Mouse (Mus musculus) retina, postnatal 1 day (tissue): ENCODE measurements at regions not wholly inside any gene's neighbourhood (a gene's known extent, or its start where the extent isn't known, plus 50 kb on each side); places are given as distances from the start of the nearest gene placed in this dataset.

Experiments used
- DNase-seq: peaks from one replicate; pipeline ENCODE4 v3.0.0-alpha.2; 2012

GRCm38 (mm10) chr19:15203039-15203438 is 605.2 kb upstream of the Tle4 start:
- DNase-seq: no peak

- peak; percentile 77 for DNase-seq
Measured at GRCm38 (mm10) chr19:15201262-15201661, 603.4 kb upstream of the Tle4 start.

GRCm38 (mm10) chr19:15200792-15201191 is 602.9 kb upstream of the Tle4 start:
- no peak for DNase-seq

GRCm38 (mm10) chr19:15200361-15200760 is 602.5 kb upstream of the Tle4 start:
- peak; percentile 47 for DNase-seq

GRCm38 (mm10) chr19:15199692-15200091 is 601.8 kb upstream of the Tle4 start:
- no peak for DNase-seq

GRCm38 (mm10) chr19:15175221-15175620 is 577.4 kb upstream of the Tle4 start:
- DNase-seq: no peak

GRCm38 (mm10) chr19:15173301-15173700 is 575.5 kb upstream of the Tle4 start:
- no peak for DNase-seq

GRCm38 (mm10) chr19:15167184-15167583 is 569.3 kb upstream of the Tle4 start:
- DNase-seq: no peak

- no peak for DNase-seq
Measured at GRCm38 (mm10) chr19:15160641-15161040, 562.8 kb upstream of the Tle4 start.

- no peak for DNase-seq
Measured at GRCm38 (mm10) chr19:15158653-15159052, 560.8 kb upstream of the Tle4 start.

GRCm38 (mm10) chr19:15158177-15158576 is 560.3 kb upstream of the Tle4 start:
- DNase-seq: no peak

- no peak for DNase-seq
Measured at GRCm38 (mm10) chr19:15154693-15155092, 556.8 kb upstream of the Tle4 start.

- DNase-seq: no peak
Measured at GRCm38 (mm10) chr19:15146325-15146724, 548.5 kb upstream of the Tle4 start.

- no peak for DNase-seq
Measured at GRCm38 (mm10) chr19:15127122-15127521, 529.3 kb upstream of the Tle4 start.

GRCm38 (mm10) chr19:15108441-15109026 is 510.7 kb upstream of the Tle4 start:
- DNase-seq: peak; percentile 61

- no peak for DNase-seq
Measured at GRCm38 (mm10) chr19:15095054-15095453, 497.2 kb upstream of the Tle4 start.

GRCm38 (mm10) chr19:15093534-15093933 is 495.7 kb upstream of the Tle4 start:
- no peak for DNase-seq

- no peak for DNase-seq
Measured at GRCm38 (mm10) chr19:15080638-15081037, 482.8 kb upstream of the Tle4 start.

GRCm38 (mm10) chr19:15057801-15058200 is 459.9 kb upstream of the Tle4 start:
- no peak for DNase-seq

GRCm38 (mm10) chr19:15053582-15054141 is 455.8 kb upstream of the Tle4 start:
- DNase-seq: no peak

- peak; percentile 65 for DNase-seq
Measured at GRCm38 (mm10) chr19:15052642-15053239, 454.9 kb upstream of the Tle4 start.

GRCm38 (mm10) chr19:15047896-15048295 is 450.0 kb upstream of the Tle4 start:
- DNase-seq: no peak

GRCm38 (mm10) chr19:15047306-15047868 is 449.5 kb upstream of the Tle4 start:
- peak; percentile 91 for DNase-seq

- DNase-seq: peak; percentile 76
Measured at GRCm38 (mm10) chr19:15035554-15035953, 437.7 kb upstream of the Tle4 start.
